Mouse (Mus musculus): ENCODE results near the gene Ypel2.

DNA sequence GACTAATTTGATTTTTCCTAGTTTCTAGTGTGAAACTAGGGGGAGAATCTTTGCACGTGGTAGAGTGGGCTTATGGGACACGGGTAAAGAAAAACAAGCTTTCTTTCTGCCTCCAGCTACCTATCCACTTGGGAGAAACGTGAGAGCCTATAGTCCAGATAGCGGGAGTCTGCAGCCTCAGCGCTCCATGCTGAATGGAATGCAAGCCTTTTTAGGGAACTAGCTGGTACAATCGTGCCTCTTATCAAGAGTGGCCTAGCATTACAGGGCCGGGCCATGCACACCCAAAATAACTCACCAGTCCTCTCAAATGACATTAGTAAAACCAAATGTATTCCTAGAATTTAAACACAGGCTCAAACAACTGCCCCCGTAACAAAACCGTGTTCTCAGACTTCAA lies 98.4 kb downstream of the Ypel2 start:
- no peak for TF ChIP-seq CTCF (IDR thresholded peaks at IDR 0.05; ENCODE audit: borderline replicate concordance, insufficient read depth, low read length)
- no peak for TF ChIP-seq POLR2A (IDR thresholded peaks at IDR 0.05; ENCODE audit: low read depth, low read length)
